Mouse (Mus musculus) liver, postnatal 0 days (tissue): ENCODE data around the gene Slc4a4. TPM values are rescaled to one million over a fixed set of nuclear protein-coding genes. Genes with fewer than 3 reads are reported as not detected.
"Not testable (repeated sequence)": the region's sequence is repeated elsewhere in the genome, so short reads cannot be mapped to it uniquely, and the experiment has no call there.

Experiments used
- ATAC-seq: fragments of 200-750 bp; cut with Nextera tagmentation; 2 replicates; pipeline ENCODE4 v1.8.0; 2017; ENCODE audit warnings: mild to moderate bottlenecking, moderate library complexity
- DNase-seq: peaks from one replicate; pipeline ENCODE4 v3.0.0-alpha.2; 2016
- H3K27ac ChIP-seq: fragments of 300-500 bp; sonication (generic); 2 replicates; pipeline ENCODE4 v1.5.1; 2014; ENCODE audit warnings: antibody characterized with exemption, moderate library complexity, mild to moderate bottlenecking, low read depth
- H3K27me3 ChIP-seq: fragments of 300-500 bp; sonication (generic); 2 replicates; pipeline ENCODE4 v1.6.1; 2014; ENCODE audit warnings: low read length, control low read depth, mixed read lengths; ENCODE audit not compliant: insufficient read depth
- H3K36me3 ChIP-seq: fragments of 300-500 bp; sonication (generic); replicated peaks from 2 replicates; pipeline ENCODE4 v1.6.1; 2014; ENCODE audit warnings: mild to moderate bottlenecking, control low read depth, low read length, moderate library complexity, mixed read lengths; ENCODE audit not compliant: insufficient read depth
- H3K4me1 ChIP-seq: fragments of 300-500 bp; sonication (generic); 2 replicates; pipeline ENCODE4 v1.6.1; 2014; ENCODE audit warnings: antibody characterized with exemption, mild to moderate bottlenecking, control low read depth; ENCODE audit not compliant: insufficient read depth
- H3K4me2 ChIP-seq: fragments of 300-500 bp; sonication (generic); 2 replicates; pipeline ENCODE4 v1.6.1; 2014; ENCODE audit warnings: low read depth, mild to moderate bottlenecking, low read length, moderate library complexity, mixed read lengths
- H3K4me3 ChIP-seq: fragments of 300-500 bp; sonication (generic); 2 replicates; pipeline ENCODE4 v1.5.1; 2014; ENCODE audit warnings: low read depth, low read length
- H3K9ac ChIP-seq: fragments of 300-500 bp; sonication (generic); replicated peaks from 2 replicates; pipeline ENCODE4 v1.6.1; 2014; ENCODE audit warnings: mild to moderate bottlenecking, moderate library complexity
- H3K9me3 ChIP-seq: fragments of 300-500 bp; sonication (generic); 2 replicates; pipeline ENCODE4 v1.6.1; 2016; ENCODE audit warnings: mild to moderate bottlenecking, control low read depth, low read length, mixed read lengths
- CTCF ChIP-seq: sonication (generic); IDR thresholded peaks from 2 replicates; pipeline ENCODE4 v1.5.1; 2016; ENCODE audit warnings: antibody characterized with exemption, low read depth
- EP300 ChIP-seq: IDR thresholded peaks from 2 replicates; pipeline ENCODE4 v1.6.1; 2016; ENCODE audit warnings: antibody characterized with exemption, low read depth, mild to moderate bottlenecking
- WGBS: fragments of 180-500 bp; shearing (Covaris S2); extraction: QIAGEN DNeasy Blood & Tissue Kit; methylation state at CpG from one replicate; pipeline ENCODE4 v1.1.7; 2014; ENCODE audit not compliant: insufficient replicate concordance; 5-methylcytosine and 5-hydroxymethylcytosine counted together
- polyA plus RNA-seq: library from polyadenylated mRNA; unstranded; fragments of >200 nt; fragmentation: Nextera tagmentation; extraction: Ambion mirVana; gene quantifications from 2 replicates; pipeline ENCODE4 v1.2.1, GENCODE M21; 2015

Gene Slc4a4
- polyA plus RNA-seq, 1 experiment from 2014 or later, result 4.1 TPM

- TF ChIP-seq EP300 (no peak), CTCF (no peak)
Measured at GRCm38 (mm10) chr5:89109832-89110231, 223.2 kb downstream of the Slc4a4 start.

GRCm38 (mm10) chr5:89111987-89112386 lies 225.4 kb downstream of the Slc4a4 start:
- not testable (repeated sequence) for H3K27ac ChIP-seq, H3K9me3 ChIP-seq, H3K4me1 ChIP-seq, H3K36me3 ChIP-seq, ATAC-seq, H3K27me3 ChIP-seq, H3K4me3 ChIP-seq, DNase-seq, H3K9ac ChIP-seq, H3K4me2 ChIP-seq
- WGBS, result 90% methylated on average over 13 of the region's 17 CpGs

More at GRCm38 (mm10) chr5:89109832-89110231, 223.2 kb downstream of the Slc4a4 start:
- no peaks in the 10 kb centered on the region for H3K36me3 ChIP-seq
- no peaks in the 10 kb centered on the region for H3K27me3 ChIP-seq
- no peak overlapping the region for H3K4me3 ChIP-seq
- H3K4me1 ChIP-seq, result no peaks in the 10 kb centered on the region
- no peak overlapping the region for H3K4me2 ChIP-seq
- WGBS, result 76% methylated on average over 2 of the region's 2 CpGs
- no peaks in the 10 kb centered on the region for H3K9me3 ChIP-seq
- no peak overlapping the region for H3K27ac ChIP-seq
- no peak for DNase-seq
- no peak for ATAC-seq
- no peak overlapping the region for H3K9ac ChIP-seq

GRCm38 (mm10) chr5:89120881-89121280 lies 234.3 kb downstream of the Slc4a4 start:
- Histone ChIP-seq H3K9me3 (no peaks in the 10 kb centered on the region), H3K9ac (no peak overlapping the region), H3K4me1 (no peaks in the 10 kb centered on the region), H3K4me2 (no peak overlapping the region), H3K4me3 (no peak overlapping the region), H3K27me3 (no peaks in the 10 kb centered on the region), H3K27ac (no peak overlapping the region), H3K36me3 (no peaks in the 10 kb centered on the region)
- ATAC-seq, result no peak
- no peak for DNase-seq
- no peak for TF ChIP-seq CTCF
- TF ChIP-seq EP300, result no peak
- WGBS, result 59% methylated on average over 1 of the region's 1 CpGs

GRCm38 (mm10) chr5:89123270-89123903 lies 236.8 kb downstream of the Slc4a4 start:
- Histone ChIP-seq H3K27me3 (no peaks in the 10 kb centered on the region), H3K4me2 (no peak overlapping the region), H3K4me3 (no peak overlapping the region), H3K9ac (no peak overlapping the region), H3K27ac (no peak overlapping the region), H3K4me1 (no peaks in the 10 kb centered on the region), H3K36me3 (no peaks in the 10 kb centered on the region), H3K9me3 (no peaks in the 10 kb centered on the region)
- ATAC-seq, result no peak
- WGBS, result 69% methylated on average over 9 of the region's 9 CpGs
- TF ChIP-seq CTCF, result no peak
- TF ChIP-seq EP300, result no peak
- DNase-seq, result no peak

GRCm38 (mm10) chr5:89128210-89128609 lies 241.6 kb downstream of the Slc4a4 start:
- WGBS, result 75% methylated on average over 6 of the region's 6 CpGs
- TF ChIP-seq CTCF (no peak), EP300 (no peak)
- ATAC-seq, result no peak
- Histone ChIP-seq H3K36me3 (no peaks in the 10 kb centered on the region), H3K4me1 (no peaks in the 10 kb centered on the region), H3K9me3 (no peaks in the 10 kb centered on the region), H3K27me3 (no peaks in the 10 kb centered on the region), H3K9ac (no peak overlapping the region), H3K27ac (no peak overlapping the region), H3K4me3 (no peak overlapping the region), H3K4me2 (no peak overlapping the region)
- no peak for DNase-seq

- Histone ChIP-seq H3K9ac (no peak overlapping the region), H3K4me2 (no peak overlapping the region), H3K9me3 (no peaks in the 10 kb centered on the region), H3K4me3 (no peak overlapping the region), H3K27ac (no peak overlapping the region), H3K27me3 (no peaks in the 10 kb centered on the region), H3K4me1 (no peaks in the 10 kb centered on the region), H3K36me3 (no peaks in the 10 kb centered on the region)
- TF ChIP-seq CTCF (no peak), EP300 (no peak)
- 87% methylated on average over 11 of the region's 11 CpGs for WGBS
- DNase-seq, result no peak
- ATAC-seq, result no peak
Measured at GRCm38 (mm10) chr5:89135776-89136175, 249.2 kb downstream of the Slc4a4 start.

- no peaks in the 10 kb centered on the region for H3K9me3 ChIP-seq
- DNase-seq (no peak), ATAC-seq (no peak)
- no peak overlapping the region for H3K4me3 ChIP-seq
- TF ChIP-seq CTCF (no peak), EP300 (no peak)
- no peaks in the 10 kb centered on the region for H3K36me3 ChIP-seq
- no peak overlapping the region for H3K4me2 ChIP-seq
- 82% methylated on average over 2 of the region's 2 CpGs for whole genome bisulfite sequencing
- no peak overlapping the region for H3K27ac ChIP-seq
- no peaks in the 10 kb centered on the region for H3K27me3 ChIP-seq
- H3K4me1 ChIP-seq, result no peaks in the 10 kb centered on the region
- H3K9ac ChIP-seq, result no peak overlapping the region
Measured at GRCm38 (mm10) chr5:89140070-89140469, 253.5 kb downstream of the Slc4a4 start.
